Mouse (Mus musculus) bone marrow, adult 2 months (tissue): ENCODE data around the gene Apold1. TPM values are rescaled to one million over a fixed set of nuclear protein-coding genes. Genes with fewer than 3 reads are reported as not detected.

ENCODE experiments used
- H3K27ac ChIP-seq: fragments of 200-500 bp; 2 replicates; pipeline ENCODE4 v1.5.1; 2012; ENCODE audit warnings: low read depth, mild to moderate bottlenecking, control low read depth, inconsistent platforms, low read length; ENCODE audit not compliant: control insufficient read depth, poor library complexity, insufficient read depth
- H3K4me1 ChIP-seq: fragments of 200-500 bp; 2 replicates; pipeline ENCODE4 v1.6.1; 2011; ENCODE audit warnings: low read length; ENCODE audit not compliant: control insufficient read depth, insufficient read depth
- H3K4me3 ChIP-seq: fragments of 200-500 bp; replicated peaks from 2 replicates; pipeline ENCODE3; 2011; ENCODE audit warnings: mild to moderate bottlenecking, low read depth, low read length, control low read depth; ENCODE audit not compliant: control insufficient read depth
- CTCF ChIP-seq: fragments of 200-500 bp; IDR thresholded peaks from 2 replicates; pipeline ENCODE4 v1.5.1; 2011; ENCODE audit warnings: low read length, control low read depth; ENCODE audit not compliant: control insufficient read depth, insufficient read depth
- POLR2A ChIP-seq: fragments of 200-500 bp; IDR thresholded peaks from 2 replicates; pipeline ENCODE4 v1.6.1; 2011; ENCODE audit warnings: low read depth, mild to moderate bottlenecking, control low read depth, low read length, borderline replicate concordance; ENCODE audit not compliant: control insufficient read depth
- WGBS: fragments of 180-500 bp; shearing (Covaris S2); methylation state at CpG from one replicate; pipeline ENCODE4 v1.1.7; 2018; 5-methylcytosine and 5-hydroxymethylcytosine counted together
- polyA plus RNA-seq: library from polyadenylated mRNA; stranded (reverse); fragments of >200 nt; gene quantifications from 2 replicates; pipeline ENCODE4 v1.2.4, GENCODE M21; 2011; ENCODE audit warnings: low replicate concordance; ENCODE audit not compliant: missing spikeins, insufficient read depth, insufficient read length

Gene Apold1
- polyA plus RNA-seq = 2.4 and 6.2 TPM in 2 replicates

GRCm38 (mm10) chr6:134981231-134982062, at the start of gene Apold1:
Gene Apold1, plus strand, starts transcription at chr6:134981718.
- no peak within 1 kb of the TSS for H3K4me3 ChIP-seq
- no peak within 1 kb of the TSS for H3K27ac ChIP-seq
- H3K4me1 ChIP-seq = no peaks in the 10 kb centered on the region
- no peak for TF ChIP-seq POLR2A
- no peak for TF ChIP-seq CTCF
- WGBS = 39% methylated on average over 22 of the region's 22 CpGs

- no peak for TF ChIP-seq POLR2A
- no peak for TF ChIP-seq CTCF
- 7% methylated on average over 12 of the region's 12 CpGs for WGBS
- peaks cover 3% of the 10 kb centered on the region for H3K4me1 ChIP-seq
- H3K27ac ChIP-seq = no peak overlapping the region; the same call in 1 of the 2 replicates
- peak overlapping the region; percentile 55 for H3K4me3 ChIP-seq
These were observed 48.9 kb upstream of the Apold1 start for GRCm38 (mm10) chr6:134932486-134933206.

GRCm38 (mm10) chr6:134933207-134933558, 48.3 kb upstream of the Apold1 start:
- no peak overlapping the region for H3K4me3 ChIP-seq

GRCm38 (mm10) chr6:134934305-134934704, 47.2 kb upstream of the Apold1 start:
- TF ChIP-seq POLR2A (no peak), CTCF (no peak)
- peaks cover 3% of the 10 kb centered on the region for H3K4me1 ChIP-seq
- H3K4me3 ChIP-seq = no peak overlapping the region
- no peak overlapping the region for H3K27ac ChIP-seq
- WGBS = 69% methylated on average over 5 of the region's 5 CpGs

More at GRCm38 (mm10) chr6:134933207-134933558, 48.3 kb upstream of the Apold1 start:
- H3K27ac ChIP-seq = no peak overlapping the region
- peaks cover 3% of the 10 kb centered on the region for H3K4me1 ChIP-seq
- TF ChIP-seq POLR2A = no peak
- no peak for TF ChIP-seq CTCF
- WGBS = 4% methylated on average over 2 of the region's 2 CpGs

- no peak for TF ChIP-seq CTCF
- no peak for TF ChIP-seq POLR2A
- WGBS = 84% methylated on average over 4 of the region's 4 CpGs
- H3K27ac ChIP-seq = no peak overlapping the region
- H3K4me3 ChIP-seq = no peak overlapping the region
- peaks cover 1% of the 10 kb centered on the region; the same call in 1 of the 2 replicates for H3K4me1 ChIP-seq
These were observed 41.7 kb upstream of the Apold1 start for GRCm38 (mm10) chr6:134939781-134940180.

GRCm38 (mm10) chr6:134943759-134944407, 37.6 kb upstream of the Apold1 start:
- Histone ChIP-seq H3K4me1 (no peaks in the 10 kb centered on the region), H3K27ac (no peak overlapping the region), H3K4me3 (no peak overlapping the region)
- 88% methylated on average over 13 of the region's 13 CpGs for WGBS
- TF ChIP-seq CTCF (no peak), POLR2A (no peak)

- Histone ChIP-seq H3K4me3 (no peak overlapping the region), H3K27ac (no peak overlapping the region), H3K4me1 (no peaks in the 10 kb centered on the region)
- WGBS = 51% methylated on average over 6 of the region's 6 CpGs
- TF ChIP-seq POLR2A (no peak), CTCF (no peak)
These were observed 35.5 kb upstream of the Apold1 start for GRCm38 (mm10) chr6:134946054-134946453.

- H3K27ac ChIP-seq = no peak overlapping the region
- 59% methylated on average over 9 of the region's 9 CpGs for WGBS
- no peaks in the 10 kb centered on the region for H3K4me1 ChIP-seq
- TF ChIP-seq POLR2A (no peak), CTCF (no peak)
- H3K4me3 ChIP-seq = no peak overlapping the region
These were observed 34.7 kb upstream of the Apold1 start for GRCm38 (mm10) chr6:134946858-134947257.
